Mouse (Mus musculus): Measurements from ENCODE around the gene Bcam.
A peak's percentile ranks its signal among the peaks of the same experiment; 100 is the strongest.

Gene Bcam

DNA sequence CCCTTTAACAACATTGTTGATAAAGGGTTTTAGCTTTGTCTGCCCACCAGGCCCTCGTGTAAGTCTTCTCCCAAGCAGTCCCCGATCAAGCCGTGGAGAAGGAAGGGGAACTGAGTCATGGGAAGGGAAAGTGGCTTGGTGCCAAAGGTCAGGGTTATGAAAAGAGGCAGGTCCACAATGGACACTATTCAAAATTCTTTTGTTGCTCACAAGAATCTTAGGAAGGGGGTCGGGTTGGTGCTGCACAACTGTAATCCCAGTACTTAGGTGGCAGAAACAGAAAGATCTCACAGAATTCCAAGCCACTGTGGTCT is 19.8 kb downstream of the Bcam start:
- no peak for DNase-seq

GRCm38 (mm10) chr7:19750217-19751069 is 20.4 kb downstream of the Bcam start, which contains the start of gene Nectin2:
Nectin2 (minus strand) TSS chr7:19750483.
- DNase-seq = peak; percentile 94

DNA sequence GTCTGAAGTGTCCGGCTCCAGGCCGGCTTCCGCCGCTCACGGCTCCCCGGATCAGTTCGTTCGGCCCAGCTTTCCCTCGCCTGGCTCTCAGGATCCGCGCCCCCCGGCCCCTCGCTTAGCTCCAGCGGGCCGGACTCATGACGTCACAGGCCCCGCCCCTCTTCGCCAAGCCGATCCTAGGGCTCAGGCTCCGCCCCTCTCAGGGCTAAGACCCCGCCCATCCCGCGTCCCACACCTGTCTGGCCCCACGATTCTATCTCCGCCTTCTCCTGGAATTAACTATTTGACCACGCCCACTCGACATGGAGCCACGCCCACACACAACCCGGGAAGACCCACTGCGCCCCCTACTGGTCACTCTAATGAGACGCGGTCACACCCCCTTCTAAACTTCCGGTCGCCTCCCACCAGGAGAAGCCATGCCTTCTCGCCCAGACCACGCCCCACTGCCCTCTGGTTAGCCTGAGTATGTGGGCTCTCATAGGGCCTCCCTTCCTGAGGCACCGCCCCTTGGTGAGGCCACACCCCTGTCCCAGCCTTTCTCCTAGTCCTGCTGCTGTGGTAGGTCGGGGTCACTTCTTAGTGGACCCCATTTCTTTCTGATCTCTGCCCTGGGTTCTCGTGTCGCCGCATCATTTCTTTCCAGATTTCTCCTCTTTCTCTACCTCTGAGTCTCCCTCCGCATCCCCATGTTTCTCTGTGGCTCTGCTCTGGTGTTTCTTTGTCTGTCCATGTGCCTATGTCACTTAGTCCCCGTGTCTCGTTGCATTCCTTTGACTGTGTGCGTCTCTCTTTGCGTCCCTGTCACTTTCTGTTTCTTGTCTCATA is 21.2 kb downstream of the Bcam start:
- DNase-seq = peak; percentile 98 to 99

GRCm38 (mm10) chr7:19748219-19749195 is 22.3 kb downstream of the Bcam start:
- peak in 1 of 2 experiments; percentile 59 for DNase-seq

GRCm38 (mm10) chr7:19747420-19748218 is 23.2 kb downstream of the Bcam start:
- DNase-seq = peak; percentile 67 to 83

- DNase-seq = no peak
These were observed 24.2 kb downstream of the Bcam start for GRCm38 (mm10) chr7:19746426-19747201.

DNA sequence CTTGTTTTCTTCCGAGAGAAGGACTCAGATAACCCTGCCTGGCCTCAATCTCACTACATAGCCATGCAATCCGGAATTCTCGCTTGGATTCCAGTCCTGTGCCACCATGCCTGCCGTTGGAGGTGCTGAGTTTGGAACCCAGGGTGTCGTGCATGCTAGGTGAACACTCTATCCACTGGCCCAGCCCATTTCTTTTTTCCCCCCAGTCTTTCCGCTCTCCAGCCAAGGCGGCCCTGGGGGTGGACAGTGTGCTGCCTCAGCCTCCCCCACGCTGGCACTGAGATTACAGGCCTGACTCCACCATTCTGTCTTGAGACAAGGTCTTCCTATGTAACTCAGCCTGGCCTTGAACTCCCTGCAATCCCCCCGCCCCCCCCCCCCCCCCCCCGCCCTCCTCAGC is 24.8 kb downstream of the Bcam start:
- no peak for DNase-seq

DNA sequence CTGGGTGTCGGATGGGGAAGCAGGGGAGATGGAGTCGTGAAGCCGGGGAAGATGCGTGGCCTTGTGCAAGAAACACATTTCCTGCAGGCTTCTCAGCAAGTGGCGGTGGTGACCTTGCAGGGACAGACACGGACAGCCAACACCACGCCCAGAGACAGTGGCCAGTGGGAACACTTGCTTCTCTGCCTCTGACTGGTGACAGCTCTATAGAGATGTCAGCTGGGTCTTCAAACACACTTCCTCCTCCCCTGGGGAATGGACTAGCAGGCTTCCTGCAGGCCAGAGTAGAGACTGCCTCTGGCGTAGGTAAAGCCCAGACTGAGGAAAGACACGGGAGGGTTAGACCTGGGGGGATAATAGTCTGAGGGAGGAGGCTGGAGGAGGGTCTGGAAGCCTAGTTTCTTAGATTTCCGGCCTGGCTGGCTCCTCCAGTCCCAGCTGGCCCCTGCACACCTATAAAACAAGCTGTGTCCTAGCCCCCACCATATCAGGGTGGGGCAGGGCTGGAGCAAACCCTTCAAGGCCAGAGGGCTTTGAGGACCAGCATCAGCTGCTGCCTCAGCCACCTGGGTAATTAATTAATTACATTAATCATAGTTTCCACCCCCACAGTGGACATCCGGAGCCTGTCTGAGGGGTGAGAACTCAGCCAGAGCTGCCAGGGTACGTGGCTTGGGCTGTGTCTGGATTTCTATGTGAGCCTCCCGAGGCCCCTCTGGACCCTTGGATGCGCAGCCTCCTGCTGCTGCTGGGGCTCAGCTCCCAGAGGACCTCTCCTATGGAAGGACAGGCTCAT is 26.0 kb downstream of the Bcam start:
- peak; percentile 40 to 64 for DNase-seq

- DNase-seq = no peak
These were observed 27.0 kb downstream of the Bcam start for GRCm38 (mm10) chr7:19743791-19744190.

DNA sequence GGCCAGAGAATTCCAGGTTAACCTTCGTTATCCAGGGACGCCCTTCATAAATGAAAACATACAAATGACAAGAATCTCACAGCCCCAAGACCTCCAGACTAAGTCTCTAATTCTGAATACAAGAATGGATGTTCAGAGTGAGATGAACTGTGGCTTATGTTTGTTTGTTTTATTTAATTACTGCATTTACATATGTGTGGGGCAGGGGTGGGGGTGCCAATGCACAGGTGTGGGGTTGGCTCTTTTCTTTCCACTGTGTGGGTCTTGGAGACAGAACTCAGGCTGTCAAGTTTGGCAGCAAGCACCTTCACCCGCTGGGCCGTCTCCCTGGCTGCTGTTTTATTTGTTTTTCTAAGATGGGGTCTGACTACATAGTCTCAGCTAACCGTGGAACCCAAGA is 28.3 kb downstream of the Bcam start:
- no peak for DNase-seq

DNA sequence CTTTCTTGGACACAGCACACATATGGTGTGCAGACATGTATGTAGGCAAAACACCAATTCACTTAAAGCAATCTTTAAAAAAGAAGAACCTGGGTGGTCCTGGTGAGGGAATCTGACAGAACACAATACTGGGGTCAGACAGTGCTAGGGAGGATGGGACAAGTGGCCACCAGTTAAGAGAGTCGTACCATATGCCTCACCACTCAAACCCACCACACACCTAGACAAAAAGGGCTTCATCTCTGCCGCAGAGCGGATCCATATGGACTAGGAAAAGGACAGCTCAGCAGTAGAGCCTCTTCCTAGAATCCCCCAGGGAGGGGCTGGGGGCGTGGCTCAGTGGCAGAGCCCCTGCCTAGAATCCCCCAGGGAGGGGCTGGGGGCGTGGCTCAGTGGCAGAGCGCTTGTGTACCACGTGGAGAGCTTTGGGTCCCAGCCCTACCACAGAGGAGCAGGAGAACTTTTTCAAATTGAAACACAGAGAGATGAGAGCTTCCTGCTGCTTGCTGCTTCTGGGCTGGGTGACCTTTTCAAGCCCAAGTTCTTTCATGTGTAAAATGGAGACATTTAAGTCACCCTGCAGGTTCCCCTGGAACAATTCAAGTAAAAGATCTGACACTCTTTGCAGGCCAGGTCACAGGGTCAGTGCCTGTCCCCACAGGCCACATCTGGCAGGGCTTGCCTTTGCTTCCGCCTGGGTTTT is 29.3 kb downstream of the Bcam start:
- peak; percentile 45 to 76 for DNase-seq

GRCm38 (mm10) chr7:19740269-19740668 is 30.5 kb downstream of the Bcam start:
- DNase-seq = peak in 1 of 2 experiments; percentile 46

- DNase-seq = no peak
These were observed 32.0 kb downstream of the Bcam start for GRCm38 (mm10) chr7:19738771-19739170.

DNA sequence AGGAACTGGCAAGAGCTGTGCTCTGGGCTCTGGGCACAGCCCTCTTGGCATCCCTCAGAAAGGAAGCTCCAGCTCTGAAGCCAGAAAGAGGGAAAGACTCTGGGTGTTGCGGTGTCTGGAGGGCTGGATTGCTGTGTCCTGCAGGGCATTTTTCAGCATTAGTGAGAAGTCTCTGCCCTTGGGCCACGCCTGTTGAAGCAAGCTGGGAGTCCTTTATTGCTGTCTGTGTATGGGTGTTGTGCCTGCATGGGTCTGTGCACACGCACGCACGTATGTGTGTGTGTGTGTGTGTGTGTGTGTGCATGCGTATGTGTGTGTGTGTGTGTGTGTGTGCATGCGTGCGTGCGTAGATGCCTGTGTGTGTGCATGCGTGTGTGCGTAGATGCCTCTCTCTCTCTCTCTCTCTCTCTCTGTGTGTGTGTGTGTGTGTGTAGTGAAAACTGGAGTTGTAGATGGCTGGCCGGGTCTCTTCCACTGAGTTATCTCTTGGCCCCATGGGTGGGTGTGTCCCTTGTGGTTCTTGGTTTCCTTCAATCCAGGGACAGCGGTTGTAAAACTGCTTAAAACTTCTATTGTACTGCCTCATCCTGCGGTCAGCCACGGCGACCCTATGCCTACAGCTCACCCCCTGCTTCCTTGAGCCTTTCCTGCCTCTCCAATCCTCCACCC is 34.3 kb downstream of the Bcam start:
- DNase-seq = no peak

DNA sequence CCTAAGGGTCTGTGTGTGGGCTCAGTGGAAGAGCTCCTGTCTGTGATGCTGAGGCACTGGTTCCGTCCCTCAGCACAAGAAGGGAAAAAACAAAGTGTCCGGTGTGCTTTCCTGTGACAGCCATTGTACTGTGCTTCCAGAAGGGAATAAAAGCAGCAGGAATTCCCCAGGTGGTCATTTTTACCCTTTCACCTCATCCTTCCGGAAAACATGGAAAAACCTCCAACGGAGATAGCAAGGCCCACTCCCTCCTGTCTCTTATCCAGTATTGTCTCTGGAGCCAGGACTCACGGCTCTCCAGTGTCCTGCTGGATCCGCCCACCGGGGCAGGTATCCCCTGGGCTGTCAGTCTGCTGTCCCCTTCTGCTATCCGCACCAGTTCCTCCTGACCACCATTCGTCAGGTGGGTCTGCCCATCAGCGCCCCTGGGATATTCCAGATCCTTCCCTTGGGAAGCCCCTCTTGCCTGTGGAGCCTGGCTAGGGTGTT is 36.6 kb downstream of the Bcam start:
- no peak for DNase-seq

GRCm38 (mm10) chr7:19726541-19726940 is 44.3 kb downstream of the Bcam start:
- DNase-seq = no peak

DNA sequence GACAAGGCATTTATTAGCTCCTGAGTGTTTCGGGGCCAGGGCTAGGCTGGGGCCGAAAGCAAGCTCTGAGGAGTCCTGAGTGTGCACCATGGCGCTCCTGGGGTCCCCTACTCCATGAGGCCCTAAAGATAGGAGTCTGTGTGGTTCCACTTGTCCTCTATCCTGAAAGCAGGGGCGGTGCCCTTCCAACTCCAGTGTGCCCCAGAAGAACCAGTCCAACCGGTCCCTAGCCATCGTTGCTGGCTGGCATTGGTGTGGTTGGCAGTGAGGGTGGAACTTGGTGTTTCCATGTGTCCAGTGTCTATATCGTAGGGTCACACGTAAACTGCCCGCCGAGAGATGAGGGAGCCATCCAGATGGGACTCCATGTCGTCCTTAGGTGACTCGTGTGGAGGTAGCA is 46.6 kb downstream of the Bcam start:
- peak; percentile 60 to 74 for DNase-seq

DNA sequence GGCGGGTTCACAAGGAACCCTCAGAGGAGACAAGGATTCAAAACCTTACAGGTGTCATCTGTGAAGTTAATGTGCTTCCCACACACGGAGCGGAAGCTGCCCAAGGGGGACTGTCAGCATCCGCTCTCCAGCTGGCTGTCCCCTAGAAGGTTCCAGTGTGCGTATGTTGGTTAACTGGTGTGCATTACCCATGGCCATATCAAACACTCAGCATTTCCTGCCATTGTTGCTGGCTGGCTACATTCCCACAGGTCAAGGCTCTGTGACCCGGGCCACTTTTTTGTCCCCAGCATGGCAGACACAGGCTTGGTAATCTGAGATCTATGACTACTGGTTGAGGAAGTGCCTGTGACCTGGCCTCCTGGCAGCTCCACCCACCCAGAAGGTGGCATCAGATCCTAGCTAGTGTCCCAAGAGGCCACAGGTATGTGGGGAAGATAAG is 48.0 kb downstream of the Bcam start:
- DNase-seq = peak; percentile 77 to 82

- DNase-seq = no peak
These were observed 51.6 kb downstream of the Bcam start for GRCm38 (mm10) chr7:19719200-19719599.
